Mouse (Mus musculus): ENCODE measurements around the gene Oaz3. TPM values are rescaled to one million over a fixed set of nuclear protein-coding genes. Genes with fewer than 3 reads are reported as not detected.

Gene Oaz3
- polyA plus RNA-seq, 1 experiment from 2014 or later: 0.44 TPM

GRCm38 (mm10) chr3:94459834-94460233, 16.1 kb upstream of the Oaz3 start:
- Histone ChIP-seq H3K4me3 (ENCODE audit: low read length) (no peak overlapping the region), H3K27me3 (ENCODE audit: insufficient read depth, low read length) (no peaks in the 10 kb centered on the region), H3K9ac (replicated peaks; ENCODE audit: low read length) (no peak overlapping the region), H3K9me3 (ENCODE audit: low read length) (no peaks in the 10 kb centered on the region), H3K4me2 (replicated peaks; ENCODE audit: low read depth, low read length) (no peak overlapping the region), H3K27ac (ENCODE audit: low read length) (no peak overlapping the region), H3K4me1 (ENCODE audit: insufficient read depth, low read length) (no peaks in the 10 kb centered on the region), H3K36me3 (ENCODE audit: insufficient read depth, low read length) (no peaks in the 10 kb centered on the region)
- ATAC-seq (ENCODE audit: low FRiP score, low TSS enrichment): no peak
- 100% methylated on average over 2 of the region's 2 CpGs for WGBS

GRCm38 (mm10) chr3:94457055-94457454, 13.3 kb upstream of the Oaz3 start:
- H3K4me1 ChIP-seq (ENCODE audit: insufficient read depth, low read length): no peaks in the 10 kb centered on the region
- no peak overlapping the region for H3K9ac ChIP-seq (replicated peaks; ENCODE audit: low read length)
- 72% methylated on average over 3 of the region's 3 CpGs for WGBS
- no peak for ATAC-seq (ENCODE audit: low FRiP score, low TSS enrichment)
- no peak overlapping the region for H3K27ac ChIP-seq (ENCODE audit: low read length)
- no peaks in the 10 kb centered on the region for H3K36me3 ChIP-seq (ENCODE audit: insufficient read depth, low read length)
- H3K4me2 ChIP-seq (replicated peaks; ENCODE audit: low read depth, low read length): no peak overlapping the region
- no peak overlapping the region for H3K4me3 ChIP-seq (ENCODE audit: low read length)
- no peaks in the 10 kb centered on the region for H3K27me3 ChIP-seq (ENCODE audit: insufficient read depth, low read length)
- no peaks in the 10 kb centered on the region for H3K9me3 ChIP-seq (ENCODE audit: low read length)

GRCm38 (mm10) chr3:94456529-94457000, 12.8 kb upstream of the Oaz3 start:
- Histone ChIP-seq H3K4me2 (replicated peaks; ENCODE audit: low read depth, low read length) (peak overlapping the region; percentile 54), H3K9me3 (ENCODE audit: low read length) (no peaks in the 10 kb centered on the region), H3K27me3 (ENCODE audit: insufficient read depth, low read length) (no peaks in the 10 kb centered on the region), H3K4me1 (ENCODE audit: insufficient read depth, low read length) (no peaks in the 10 kb centered on the region), H3K36me3 (ENCODE audit: insufficient read depth, low read length) (no peaks in the 10 kb centered on the region), H3K4me3 (ENCODE audit: low read length) (peak overlapping the region; percentile 44), H3K9ac (replicated peaks; ENCODE audit: low read length) (no peak overlapping the region), H3K27ac (ENCODE audit: low read length) (no peak overlapping the region)
- ATAC-seq (ENCODE audit: low FRiP score, low TSS enrichment): peak; percentile 91
- under 1% methylated on average over 12 of the region's 12 CpGs for WGBS

- Histone ChIP-seq H3K4me1 (ENCODE audit: insufficient read depth, low read length) (peaks cover 1% of the 10 kb centered on the region; the same call in 1 of the 2 replicates), H3K36me3 (ENCODE audit: insufficient read depth, low read length) (peaks cover 30% of the 10 kb centered on the region), H3K27ac (ENCODE audit: low read length) (no peak overlapping the region), H3K9ac (replicated peaks; ENCODE audit: low read length) (no peak overlapping the region), H3K9me3 (ENCODE audit: low read length) (no peaks in the 10 kb centered on the region), H3K4me3 (ENCODE audit: low read length) (no peak overlapping the region), H3K27me3 (ENCODE audit: insufficient read depth, low read length) (no peaks in the 10 kb centered on the region), H3K4me2 (replicated peaks; ENCODE audit: low read depth, low read length) (no peak overlapping the region)
- ATAC-seq (ENCODE audit: low FRiP score, low TSS enrichment): no peak
- 92% methylated on average over 2 of the region's 2 CpGs for WGBS
These were observed 5.7 kb upstream of the Oaz3 start for GRCm38 (mm10) chr3:94449377-94449776.

DNA sequence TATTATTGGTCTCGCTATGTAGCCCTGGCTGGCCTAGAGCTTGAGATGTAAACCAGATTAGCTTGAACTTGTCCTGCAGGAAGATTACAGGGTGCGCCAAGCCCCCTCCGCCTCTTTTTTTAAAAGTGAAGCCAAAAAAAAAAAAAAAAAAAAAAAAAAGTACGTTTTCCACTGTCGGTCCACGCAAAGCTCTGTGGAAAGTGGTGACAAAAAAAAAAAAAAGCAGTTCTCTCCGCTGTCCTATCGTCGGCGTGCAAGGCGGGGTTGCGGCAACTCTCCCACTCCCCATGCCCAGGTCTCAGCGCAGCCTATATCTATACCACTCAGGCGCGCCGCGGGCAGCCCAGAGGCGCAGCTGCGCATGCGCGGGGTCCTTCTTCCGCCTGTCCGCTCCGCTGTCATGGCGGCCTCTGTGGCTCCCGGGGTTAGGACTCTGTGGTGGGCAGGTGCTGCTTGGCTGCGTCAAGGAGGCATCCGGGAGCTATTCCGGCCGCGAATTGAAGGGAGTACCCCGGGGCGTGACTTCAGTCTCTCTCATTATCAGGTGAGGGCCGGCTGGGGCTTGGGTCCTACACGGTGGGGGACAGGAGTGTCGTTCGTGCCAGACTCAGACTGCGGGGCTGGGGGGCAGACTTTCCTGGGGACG, 641 bp downstream of the Oaz3 start, which contains the start of gene Mrpl9:
Gene Mrpl9, plus strand, starts transcription at position 368 of the 646 bp plus-strand sequence.
- H3K27ac ChIP-seq (ENCODE audit: low read length): peak within 1 kb of the TSS; percentile 81
- WGBS: under 1% methylated on average over 38 of the region's 39 CpGs

DNA sequence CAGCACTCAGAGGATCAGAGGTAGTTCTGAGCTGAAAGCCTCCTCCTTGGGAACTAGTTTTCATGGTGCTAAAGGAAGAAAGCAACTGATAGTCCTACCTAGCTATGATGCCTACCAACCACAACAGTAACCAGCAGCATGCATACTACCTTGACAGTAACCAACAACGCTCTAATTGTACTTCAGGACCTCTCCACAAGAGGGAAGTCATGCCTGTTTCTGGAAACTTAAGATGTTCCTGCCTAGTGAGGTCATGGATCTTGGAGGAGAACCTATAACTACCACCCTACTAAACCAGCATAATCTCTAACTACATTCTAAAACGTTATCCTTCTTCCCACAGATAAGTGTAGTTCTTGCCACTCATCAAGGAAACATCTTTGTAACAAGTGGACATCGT, 2.5 kb downstream of the Oaz3 start:
- H3K4me1 ChIP-seq (ENCODE audit: insufficient read depth, low read length): peaks cover 5% of the 10 kb centered on the region; the same call in 1 of the 2 replicates
- WGBS: 39% methylated on average over 3 of the region's 3 CpGs
- no peak overlapping the region for H3K4me3 ChIP-seq (ENCODE audit: low read length)
- H3K9me3 ChIP-seq (ENCODE audit: low read length): no peaks in the 10 kb centered on the region
- no peak overlapping the region for H3K27ac ChIP-seq (ENCODE audit: low read length)
- H3K27me3 ChIP-seq (ENCODE audit: insufficient read depth, low read length): peaks cover 2% of the 10 kb centered on the region; the same call in 1 of the 2 replicates
- no peak for ATAC-seq (ENCODE audit: low FRiP score, low TSS enrichment)
- no peak overlapping the region for H3K4me2 ChIP-seq (replicated peaks; ENCODE audit: low read depth, low read length)
- no peak overlapping the region for H3K9ac ChIP-seq (replicated peaks; ENCODE audit: low read length)
- H3K36me3 ChIP-seq (ENCODE audit: insufficient read depth, low read length): peaks cover 7% of the 10 kb centered on the region

More for the DNA sequence above, 641 bp downstream of the Oaz3 start, which contains the start of gene Mrpl9:
- Histone ChIP-seq H3K27me3 (ENCODE audit: insufficient read depth, low read length) (peaks cover 2% of the 10 kb centered on the region; the same call in 1 of the 2 replicates), H3K4me2 (replicated peaks; ENCODE audit: low read depth, low read length) (peak within 1 kb of the TSS; percentile 86), H3K9me3 (ENCODE audit: low read length) (no peaks in the 10 kb centered on the region), H3K36me3 (ENCODE audit: insufficient read depth, low read length) (peaks cover 26% of the 10 kb centered on the region), H3K4me1 (ENCODE audit: insufficient read depth, low read length) (peaks cover 5% of the 10 kb centered on the region; the same call in 1 of the 2 replicates), H3K9ac (replicated peaks; ENCODE audit: low read length) (peak within 1 kb of the TSS; percentile 93), H3K4me3 (ENCODE audit: low read length) (peak within 1 kb of the TSS; percentile 96)
- peak; percentile 99 for ATAC-seq (ENCODE audit: low FRiP score, low TSS enrichment)

- Histone ChIP-seq H3K4me1 (ENCODE audit: insufficient read depth, low read length) (no peaks in the 10 kb centered on the region), H3K4me2 (replicated peaks; ENCODE audit: low read depth, low read length) (no peak overlapping the region), H3K9ac (replicated peaks; ENCODE audit: low read length) (no peak overlapping the region), H3K4me3 (ENCODE audit: low read length) (no peak overlapping the region), H3K27me3 (ENCODE audit: insufficient read depth, low read length) (peaks cover 2% of the 10 kb centered on the region; the same call in 1 of the 2 replicates), H3K36me3 (ENCODE audit: insufficient read depth, low read length) (no peaks in the 10 kb centered on the region), H3K27ac (ENCODE audit: low read length) (no peak overlapping the region), H3K9me3 (ENCODE audit: low read length) (no peaks in the 10 kb centered on the region)
- ATAC-seq (ENCODE audit: low FRiP score, low TSS enrichment): no peak
- 78% methylated on average over 9 of the region's 9 CpGs for WGBS
These were observed 7.3 kb downstream of the Oaz3 start for GRCm38 (mm10) chr3:94436420-94436819.

DNA sequence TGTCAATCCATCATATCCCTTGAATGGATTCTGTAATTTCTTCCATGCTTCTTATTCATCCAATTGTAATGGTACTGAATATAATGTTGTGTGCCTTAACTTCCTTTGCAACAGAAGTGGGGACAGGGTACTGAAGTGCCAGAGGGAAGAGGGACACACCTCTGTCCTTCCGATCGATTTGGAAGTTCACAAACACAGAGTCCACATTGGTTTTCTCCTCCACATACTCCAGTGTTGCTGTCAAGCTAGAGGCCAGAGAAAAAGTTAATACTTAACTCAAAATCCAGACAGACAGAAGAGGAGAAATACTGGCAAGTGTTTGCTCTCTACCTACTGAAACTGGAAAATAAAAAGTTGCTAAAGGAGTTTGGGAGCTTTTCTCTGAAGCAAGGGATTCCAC, 9.4 kb downstream of the Oaz3 start:
- no peak overlapping the region for H3K4me2 ChIP-seq (replicated peaks; ENCODE audit: low read depth, low read length)
- WGBS: 67% methylated on average over 2 of the region's 2 CpGs
- H3K9me3 ChIP-seq (ENCODE audit: low read length): no peaks in the 10 kb centered on the region
- no peak overlapping the region for H3K9ac ChIP-seq (replicated peaks; ENCODE audit: low read length)
- no peaks in the 10 kb centered on the region for H3K4me1 ChIP-seq (ENCODE audit: insufficient read depth, low read length)
- no peaks in the 10 kb centered on the region for H3K36me3 ChIP-seq (ENCODE audit: insufficient read depth, low read length)
- no peak overlapping the region for H3K27ac ChIP-seq (ENCODE audit: low read length)
- no peak for ATAC-seq (ENCODE audit: low FRiP score, low TSS enrichment)
- no peak overlapping the region for H3K4me3 ChIP-seq (ENCODE audit: low read length)
- no peaks in the 10 kb centered on the region for H3K27me3 ChIP-seq (ENCODE audit: insufficient read depth, low read length)

DNA sequence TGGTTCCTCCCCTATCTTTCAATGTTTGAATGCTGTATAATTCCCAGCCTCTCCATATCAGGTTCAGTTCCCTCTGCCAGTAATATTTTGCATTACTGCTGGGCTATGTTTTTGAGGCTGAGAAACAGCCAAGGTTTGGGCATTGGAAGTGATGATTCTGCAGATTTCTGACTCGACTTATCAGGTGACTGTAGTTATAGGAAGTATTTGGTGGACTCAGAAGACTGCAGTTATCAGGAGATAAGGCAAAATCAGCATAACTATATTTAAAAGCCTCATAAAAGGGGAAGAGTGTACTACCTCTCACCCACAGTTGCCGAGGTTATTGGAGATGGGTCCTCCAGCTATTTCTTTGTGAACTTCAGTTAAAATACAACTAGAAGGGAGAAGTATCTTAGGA, 12.7 kb downstream of the Oaz3 start:
- no peaks in the 10 kb centered on the region for H3K36me3 ChIP-seq (ENCODE audit: insufficient read depth, low read length)
- no peaks in the 10 kb centered on the region for H3K27me3 ChIP-seq (ENCODE audit: insufficient read depth, low read length)
- H3K27ac ChIP-seq (ENCODE audit: low read length): no peak overlapping the region
- H3K4me1 ChIP-seq (ENCODE audit: insufficient read depth, low read length): no peaks in the 10 kb centered on the region
- H3K4me2 ChIP-seq (replicated peaks; ENCODE audit: low read depth, low read length): no peak overlapping the region
- 75% methylated on average over 2 of the region's 2 CpGs for WGBS
- no peaks in the 10 kb centered on the region for H3K9me3 ChIP-seq (ENCODE audit: low read length)
- H3K4me3 ChIP-seq (ENCODE audit: low read length): no peak overlapping the region
- no peak for ATAC-seq (ENCODE audit: low FRiP score, low TSS enrichment)
- no peak overlapping the region for H3K9ac ChIP-seq (replicated peaks; ENCODE audit: low read length)

DNA sequence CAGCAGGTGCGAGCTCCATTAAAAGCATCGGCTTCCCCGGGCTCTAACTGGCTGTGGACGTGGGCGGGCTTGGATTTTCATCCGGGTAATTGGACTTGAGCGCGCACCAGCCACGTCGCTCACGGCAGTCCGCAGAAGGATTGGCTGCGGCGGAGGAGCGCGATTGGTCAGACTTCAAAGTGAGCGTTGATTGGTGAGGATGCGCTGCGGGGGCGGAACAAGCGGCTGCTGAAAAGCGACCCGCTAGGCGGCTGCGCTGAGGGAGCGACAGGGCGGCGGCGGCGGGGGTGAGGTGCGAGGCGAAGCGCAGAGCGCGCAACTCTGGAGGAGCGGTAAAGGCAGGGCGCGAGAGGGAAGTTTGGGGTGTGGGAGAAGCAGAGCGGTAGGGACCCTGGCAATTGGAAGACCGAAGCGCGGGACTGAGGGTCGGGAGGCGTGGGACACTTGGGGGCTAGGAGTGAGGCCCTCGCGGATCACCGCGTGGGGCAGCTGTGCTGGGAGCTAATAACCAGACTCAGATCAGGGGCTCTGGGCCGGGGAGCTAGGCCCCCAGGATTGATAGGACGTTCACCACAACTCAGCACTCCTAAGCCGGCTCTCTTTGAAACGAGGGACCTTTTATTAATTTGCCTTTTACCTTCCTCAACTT, 30.6 kb downstream of the Oaz3 start, which contains the start of gene Tdrkh:
Gene Tdrkh, plus strand, starts transcription at position 243 of the 649 bp plus-strand sequence.
- Histone ChIP-seq H3K27me3 (ENCODE audit: insufficient read depth, low read length) (0 out of 2 replicates have a peak, but pooled peaks cover 2% of the 10 kb centered on the region), H3K4me2 (replicated peaks; ENCODE audit: low read depth, low read length) (peak within 1 kb of the TSS; percentile 77), H3K27ac (ENCODE audit: low read length) (no peak within 1 kb of the TSS), H3K9me3 (ENCODE audit: low read length) (no peaks in the 10 kb centered on the region), H3K4me1 (ENCODE audit: insufficient read depth, low read length) (peaks cover 10% of the 10 kb centered on the region; the same call in 1 of the 2 replicates), H3K36me3 (ENCODE audit: insufficient read depth, low read length) (no peaks in the 10 kb centered on the region), H3K9ac (replicated peaks; ENCODE audit: low read length) (peak within 1 kb of the TSS; percentile 53), H3K4me3 (ENCODE audit: low read length) (peak within 1 kb of the TSS; percentile 52)
- 8% methylated on average over 51 of the region's 52 CpGs for WGBS
- peak; percentile 100 for ATAC-seq (ENCODE audit: low FRiP score, low TSS enrichment)

Measured in kidney, embryonic 16.5 days (tissue).